Mouse (Mus musculus) urinary bladder, postnatal 25 days (tissue): ENCODE measurements around the gene Vamp4.

Experiments
- DNase-seq: peaks from one replicate; pipeline ENCODE4 v3.0.0; 2022; ENCODE audit warnings: low spot score

Vamp4 gene

DNA sequence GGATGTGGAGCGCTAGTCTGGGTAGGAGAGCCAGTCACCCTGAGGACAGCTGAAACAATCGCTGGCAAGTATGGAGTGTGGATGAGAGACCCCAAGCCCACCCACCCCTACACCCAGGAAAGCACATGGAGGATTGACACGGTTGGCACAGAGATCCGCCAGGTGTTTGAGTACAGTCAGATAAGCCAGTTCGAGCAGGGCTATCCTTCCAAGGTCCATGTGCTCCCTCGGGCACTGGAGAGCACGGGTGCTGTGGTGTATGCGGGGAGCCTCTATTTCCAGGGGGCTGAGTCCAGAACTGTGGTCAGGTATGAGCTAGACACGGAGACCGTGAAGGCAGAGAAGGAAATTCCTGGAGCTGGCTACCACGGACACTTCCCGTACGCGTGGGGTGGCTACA is 78.1 kb downstream of the Vamp4 start:
- no peak for DNase-seq
